Mouse (Mus musculus): ENCODE data around the gene Sp9.

- TF ChIP-seq CTCF (IDR thresholded peaks at IDR 0.05; ENCODE audit: borderline replicate concordance, insufficient read depth, low read depth, low read length): no peak
- TF ChIP-seq POLR2A (IDR thresholded peaks at IDR 0.05; ENCODE audit: borderline replicate concordance, insufficient read depth, low read length): no peak
Measured at GRCm38 (mm10) chr2:73267818-73268217, 3.9 kb upstream of the Sp9 start.
